Mouse (Mus musculus): Measurements from ENCODE around the gene Ncaph. TPM values are rescaled to one million over a fixed set of nuclear protein-coding genes. Genes with fewer than 3 reads are reported as not detected.

Gene Ncaph
- polyA plus RNA-seq (2015; fragmentation: Nextera tagmentation; extraction: Ambion mirVana): 11.2 and 18.5 TPM in 2 replicates

GRCm38 (mm10) chr2:127133621-127134461, at the start of gene Ncaph:
Ncaph (minus strand) TSS chr2:127133954.

GRCm38 (mm10) chr2:127143158-127144063, 9.7 kb upstream of the Ncaph start, which contains the start of gene Itpripl1:
Itpripl1 (minus strand) TSS chr2:127143442.

DNA sequence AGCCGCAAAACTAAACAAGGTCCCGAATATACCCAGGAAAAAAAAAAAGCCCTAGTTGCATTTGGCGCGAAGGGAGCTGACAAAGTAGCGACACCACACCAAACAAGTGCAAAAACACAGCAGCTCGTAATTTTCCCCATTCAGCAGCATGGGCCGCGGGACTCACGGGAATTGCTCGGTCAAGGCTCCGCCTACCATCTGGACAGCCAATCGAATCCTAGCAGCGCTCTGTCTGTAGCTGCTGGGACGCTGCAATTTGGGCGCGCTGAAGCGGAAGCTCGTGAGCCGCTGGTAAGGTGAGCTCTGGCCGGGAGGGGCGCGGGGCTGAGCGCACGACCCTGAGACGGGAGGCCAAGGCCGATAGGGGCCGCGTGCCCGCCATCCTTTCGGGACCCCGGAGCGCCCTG, 63.3 kb downstream of the Ncaph start, which contains the start of gene Blvra:
Gene Blvra (plus strand): TSS at position 231 of the 407 bp plus-strand sequence.

Other genes with a start within 250 kb of the Ncaph start
- 65.0 and 73.5 TPM in 2 replicates for gene Sppl2a, start 200.7 kb downstream of the Ncaph start, polyA plus RNA-seq (2015; fragmentation: Nextera tagmentation; extraction: Ambion mirVana)
- 5.7 and 6.8 TPM in 2 replicates for gene Ap4e1, start 125.2 kb downstream of the Ncaph start, polyA plus RNA-seq (2015; fragmentation: Nextera tagmentation; extraction: Ambion mirVana)
- gene Blvra, start 63.3 kb downstream of the Ncaph start, polyA plus RNA-seq (2015; fragmentation: Nextera tagmentation; extraction: Ambion mirVana): 113 and 119 TPM in 2 replicates
- 28.4 TPM in 2 replicates for gene Itpripl1, start 9.5 kb upstream of the Ncaph start, polyA plus RNA-seq (2015; fragmentation: Nextera tagmentation; extraction: Ambion mirVana)
- gene 1810024B03Rik, start 74.3 kb upstream of the Ncaph start, polyA plus RNA-seq (2015; fragmentation: Nextera tagmentation; extraction: Ambion mirVana): 2.3 and 2.7 TPM in 2 replicates
- 18.9 and 19.8 TPM in 2 replicates for gene Snrnp200, start 74.4 kb upstream of the Ncaph start, polyA plus RNA-seq (2015; fragmentation: Nextera tagmentation; extraction: Ambion mirVana)
- 36.1 and 42.2 TPM in 2 replicates for gene Ciao1, start 113.9 kb upstream of the Ncaph start, polyA plus RNA-seq (2015; fragmentation: Nextera tagmentation; extraction: Ambion mirVana)
- 24.2 and 24.4 TPM in 2 replicates for gene Tmem127, start 114.0 kb upstream of the Ncaph start, polyA plus RNA-seq (2015; fragmentation: Nextera tagmentation; extraction: Ambion mirVana)
- 37.0 and 38.7 TPM in 2 replicates for gene Stard7, start 136.3 kb upstream of the Ncaph start, polyA plus RNA-seq (2015; fragmentation: Nextera tagmentation; extraction: Ambion mirVana)
- gene Dusp2, start 202.2 kb upstream of the Ncaph start, polyA plus RNA-seq (2015; fragmentation: Nextera tagmentation; extraction: Ambion mirVana): 3.1 and 3.2 TPM in 2 replicates
- not detected in 2 replicates for gene Astl, start 204.7 kb upstream of the Ncaph start, polyA plus RNA-seq (2015; fragmentation: Nextera tagmentation; extraction: Ambion mirVana)
- gene Adra2b, start 229.3 kb upstream of the Ncaph start, polyA plus RNA-seq (2015; fragmentation: Nextera tagmentation; extraction: Ambion mirVana): 0.66 and 0.82 TPM in 2 replicates

Measured in urinary bladder, postnatal 0 days (tissue).